Mouse (Mus musculus): Measurements from ENCODE around the gene Pigk.

DNA sequence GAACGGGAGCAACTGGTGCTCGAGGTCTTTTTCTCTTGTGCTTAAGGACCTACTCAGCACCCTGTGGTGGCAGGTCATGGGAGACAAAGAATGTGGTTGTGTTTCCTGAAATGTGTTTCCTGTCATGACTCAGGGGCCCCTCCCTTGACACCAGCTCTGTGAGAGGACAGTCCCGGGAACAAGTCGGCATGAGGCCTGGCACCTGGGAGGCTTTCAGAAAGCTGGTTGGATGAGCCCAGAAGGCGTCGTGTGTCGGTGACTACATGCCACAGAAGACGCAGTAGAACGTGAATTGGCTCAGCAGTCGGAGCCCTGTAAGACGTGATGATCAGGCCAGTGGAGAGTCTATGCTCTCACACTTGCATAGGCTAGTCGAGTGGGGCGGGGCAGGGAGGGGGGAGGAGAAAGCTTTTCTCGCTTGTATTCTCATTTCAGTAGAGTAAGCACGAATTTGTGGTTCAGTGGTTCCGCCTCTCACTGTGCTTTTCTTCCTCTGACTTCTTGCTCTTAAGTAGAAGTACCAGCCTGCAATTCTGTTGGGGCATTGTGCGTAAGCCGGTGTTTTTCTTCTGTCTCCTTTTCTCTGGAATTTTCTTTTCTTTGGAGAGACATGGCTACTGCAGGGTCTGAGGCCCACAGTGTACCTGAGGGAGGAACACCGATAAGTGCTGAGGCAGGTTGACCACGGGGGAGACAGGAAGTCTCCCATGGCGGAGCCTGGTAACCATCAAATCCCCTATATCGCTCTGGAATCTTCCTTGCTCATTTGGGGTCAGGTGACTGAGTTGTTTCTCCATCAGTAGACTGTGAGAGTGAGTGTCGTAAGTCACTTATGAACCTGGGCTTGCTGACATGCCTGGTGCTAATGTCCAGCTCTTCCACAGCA is 198.6 kb downstream of the Pigk start:
- TF ChIP-seq POLR2A (IDR thresholded peaks at IDR 0.05; ENCODE audit: borderline replicate concordance, insufficient read depth, low read length) (no peak), CTCF (IDR thresholded peaks at IDR 0.05; ENCODE audit: borderline replicate concordance, insufficient read depth, low read depth, low read length) (no peak)

Data from cerebellum, adult 2 months (tissue).